Mouse (Mus musculus): ENCODE results near the gene Gal3st2.
"Not testable (repeated sequence)": the region's sequence is repeated elsewhere in the genome, so short reads cannot be mapped to it uniquely, and the experiment has no call there.

The Gal3st2 gene

GRCm38 (mm10) chr1:93861048-93861447 lies at the start of gene Gal3st2:
Gene Gal3st2, plus strand, starts transcription at chr1:93861306.
- not testable (repeated sequence) for DNase-seq

- no peak for DNase-seq
Measured at GRCm38 (mm10) chr1:93811495-93812039, 49.5 kb upstream of the Gal3st2 start.

GRCm38 (mm10) chr1:93817823-93818532 lies 43.1 kb upstream of the Gal3st2 start:
- DNase-seq = no peak

DNA sequence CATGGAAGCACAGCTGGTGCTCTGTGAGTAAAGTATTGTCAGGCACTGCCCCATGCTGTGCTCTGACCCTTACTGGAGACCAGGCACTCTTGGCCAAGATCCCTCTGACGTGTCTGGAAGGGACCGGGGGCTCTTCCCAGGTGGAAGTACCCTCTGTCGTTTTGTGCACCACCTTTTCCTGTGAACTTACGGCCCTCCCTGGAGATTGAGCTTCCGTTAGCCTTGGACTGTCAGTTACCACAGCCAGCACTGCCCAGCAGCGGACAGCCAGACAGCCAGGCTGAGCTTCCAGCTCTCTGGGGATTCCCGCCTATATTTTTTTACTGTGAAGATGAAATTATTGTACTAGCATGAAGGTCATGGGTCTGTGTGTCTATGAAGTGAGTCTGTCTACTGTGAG lies 42.4 kb upstream of the Gal3st2 start:
- DNase-seq = no peak

DNA sequence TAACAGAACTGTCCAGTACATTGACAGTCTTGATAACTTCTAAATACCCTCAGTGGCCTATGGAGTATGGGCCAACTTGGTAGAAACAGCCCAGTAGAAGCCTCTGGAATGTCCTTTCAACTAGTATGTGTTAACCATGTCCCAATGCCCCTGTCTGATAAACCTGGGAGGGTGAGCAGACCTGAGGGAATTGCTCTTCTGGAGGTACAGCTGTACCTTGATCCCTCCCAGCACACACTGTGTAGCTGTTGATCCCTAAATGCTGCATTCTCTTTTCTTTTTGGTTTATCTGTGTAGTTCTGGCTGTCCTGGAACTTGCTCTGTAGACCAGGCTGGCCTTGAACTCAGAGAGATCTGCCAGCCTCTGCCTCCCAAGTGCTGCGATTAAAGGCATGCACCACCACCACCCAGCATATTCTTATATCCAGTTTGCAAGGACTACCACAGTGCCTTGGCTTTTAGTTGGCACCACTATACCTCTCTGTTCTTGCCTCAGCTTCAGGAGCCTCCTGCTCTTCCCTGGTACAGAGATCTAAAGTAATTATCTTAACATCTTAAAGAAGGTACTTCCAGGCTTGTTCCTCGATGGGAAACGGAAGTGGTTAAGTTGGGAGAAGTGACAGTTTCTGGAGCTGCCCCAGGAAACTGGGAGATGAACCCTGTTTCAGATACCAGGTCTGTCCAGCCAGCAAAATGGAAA lies 37.2 kb upstream of the Gal3st2 start:
- no peak for DNase-seq

- DNase-seq = peak; percentile 36
Measured at GRCm38 (mm10) chr1:93824609-93825008, 36.5 kb upstream of the Gal3st2 start, which contains the start of gene D2hgdh. Gene D2hgdh, plus strand, starts transcription at chr1:93824909.

DNA sequence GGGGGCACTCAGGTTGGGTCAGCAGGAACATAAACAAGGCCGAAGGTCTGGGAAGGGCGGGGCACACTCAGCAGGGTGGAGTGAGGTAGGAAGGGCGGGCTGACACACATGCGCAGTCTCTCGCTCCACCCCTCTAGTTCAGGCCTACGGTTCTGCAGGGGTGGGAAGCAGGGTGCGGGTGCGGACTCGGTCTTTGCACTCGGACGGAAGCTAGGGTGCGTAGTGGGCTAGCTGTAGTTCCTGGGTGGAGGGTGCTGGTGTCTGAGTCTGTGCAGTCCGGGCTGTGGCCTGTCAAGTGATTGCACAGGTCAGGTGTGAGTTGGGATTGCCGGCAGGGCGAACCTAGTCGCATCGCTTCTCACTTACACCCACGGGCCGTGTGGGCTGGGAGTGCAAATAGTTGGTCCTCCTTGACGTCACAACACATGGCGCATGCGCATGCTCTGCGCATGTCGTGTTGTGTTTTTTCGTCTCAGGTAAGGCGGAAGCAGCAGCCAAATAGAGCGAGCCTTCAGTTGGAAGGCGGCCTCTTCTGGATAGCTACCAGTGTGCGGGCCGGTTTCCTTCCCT lies 35.9 kb upstream of the Gal3st2 start:
- peak; percentile 95 for DNase-seq

- DNase-seq = peak; percentile 42
Measured at GRCm38 (mm10) chr1:93825771-93826539, 35.2 kb upstream of the Gal3st2 start.

DNA sequence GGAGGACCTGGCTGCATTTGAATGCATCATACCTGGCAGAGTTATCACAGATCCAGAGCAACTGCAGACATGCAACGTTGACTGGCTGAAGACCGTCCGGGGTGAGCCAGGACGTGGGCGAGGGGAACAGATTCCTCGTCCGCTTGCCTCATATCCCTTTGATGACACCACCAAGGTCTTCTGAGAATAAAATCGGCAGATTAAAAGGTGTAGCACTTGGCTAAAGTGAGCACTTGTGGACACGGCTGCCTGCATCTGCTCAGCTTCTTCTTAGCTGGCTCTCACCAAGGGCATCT lies 34.6 kb upstream of the Gal3st2 start:
- DNase-seq = no peak

GRCm38 (mm10) chr1:93832754-93833360 lies 28.2 kb upstream of the Gal3st2 start:
- peak; percentile 17 for DNase-seq

GRCm38 (mm10) chr1:93834671-93835150 lies 26.4 kb upstream of the Gal3st2 start:
- DNase-seq = no peak

DNA sequence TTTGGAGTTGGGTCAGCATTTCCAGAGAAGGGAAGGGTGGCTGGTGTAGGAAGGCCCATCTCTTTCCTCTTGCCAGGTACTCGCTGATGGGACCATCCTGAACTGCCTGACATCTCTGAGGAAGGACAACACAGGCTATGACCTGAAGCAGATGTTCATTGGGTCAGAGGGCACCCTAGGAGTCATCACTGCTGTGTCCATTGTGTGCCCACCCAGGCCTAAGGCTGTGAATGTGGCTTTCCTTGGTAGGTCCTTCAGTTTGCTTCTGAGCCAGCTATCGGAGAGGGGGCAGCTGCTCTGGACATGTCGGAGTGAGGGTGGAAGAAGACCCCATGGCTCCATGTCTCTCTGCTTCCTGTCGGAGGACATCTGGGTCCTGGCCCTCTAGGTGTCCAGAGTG lies 25.9 kb upstream of the Gal3st2 start:
- no peak for DNase-seq

DNA sequence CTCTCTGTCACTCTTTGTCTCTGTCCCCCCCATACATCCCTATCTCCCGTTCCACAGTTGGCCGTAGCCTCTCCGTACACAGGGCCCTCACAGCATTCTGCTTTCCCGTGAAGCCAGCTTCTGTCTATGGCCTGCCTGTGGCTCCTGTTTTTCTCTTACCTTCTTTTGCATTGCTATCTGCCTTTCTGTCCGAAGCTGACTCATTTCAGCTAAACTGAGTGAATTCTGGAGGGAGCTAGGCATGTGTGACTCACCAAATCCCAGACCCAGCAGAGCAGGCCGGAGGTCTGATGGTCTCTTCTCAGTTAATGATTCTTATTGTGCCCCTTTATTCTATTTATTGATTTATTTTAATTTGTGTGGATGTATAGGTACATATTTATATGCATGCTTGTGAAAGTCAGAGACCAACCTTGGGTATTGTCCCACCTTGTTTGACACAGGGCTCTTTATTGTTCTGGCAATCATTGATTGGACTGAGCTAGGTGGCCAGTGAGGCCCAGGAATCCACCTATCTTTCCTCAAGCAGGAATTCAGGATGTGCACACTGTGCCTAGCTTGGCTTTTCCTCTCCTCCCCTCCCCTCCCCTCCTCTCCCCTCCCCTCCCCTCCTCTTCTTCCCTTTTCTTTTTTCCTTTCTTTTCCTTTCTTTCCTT lies 25.1 kb upstream of the Gal3st2 start:
- no peak for DNase-seq

GRCm38 (mm10) chr1:93836532-93836913 lies 24.6 kb upstream of the Gal3st2 start:
- no peak for DNase-seq

DNA sequence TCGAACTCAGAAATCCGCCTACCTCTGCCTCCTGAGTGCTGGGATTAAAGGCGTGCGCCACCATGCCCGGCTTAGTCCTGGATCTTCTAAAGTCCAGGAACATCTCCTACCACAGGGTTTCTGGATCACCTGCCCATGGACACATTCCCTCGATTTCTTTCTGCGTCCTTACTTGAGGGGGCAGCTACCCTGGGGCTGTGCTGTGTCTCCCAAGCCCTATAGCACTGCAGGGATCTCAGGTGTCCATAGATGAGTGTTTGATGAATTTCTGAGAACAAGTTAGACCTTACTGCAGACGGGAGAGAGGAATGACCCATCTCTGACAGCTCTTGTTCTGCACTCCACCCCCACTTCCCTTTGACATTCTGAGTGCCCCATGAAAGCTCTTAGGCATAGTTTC lies 23.8 kb upstream of the Gal3st2 start:
- DNase-seq = no peak

DNA sequence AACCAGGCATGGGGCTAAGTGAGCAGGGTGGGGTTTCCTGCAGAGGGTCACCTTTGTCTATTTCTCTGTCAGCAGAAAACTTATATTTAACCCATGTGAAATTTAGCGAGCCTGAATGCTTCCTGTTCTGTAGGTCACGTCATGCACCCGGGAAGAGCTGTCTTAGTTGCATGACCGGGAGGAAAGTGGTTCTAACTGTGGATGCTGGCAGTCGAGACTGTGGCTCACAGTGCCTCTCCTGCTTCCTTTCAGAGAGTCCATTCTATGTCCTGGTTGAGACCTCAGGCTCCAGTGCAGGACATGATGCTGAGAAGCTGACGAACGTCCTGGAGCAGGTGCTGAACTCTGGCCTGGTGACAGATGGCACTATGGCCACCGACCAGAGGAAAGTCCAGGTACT lies 22.5 kb upstream of the Gal3st2 start:
- not testable (repeated sequence) for DNase-seq

GRCm38 (mm10) chr1:93845766-93846366 lies 15.2 kb upstream of the Gal3st2 start:
- DNase-seq = not testable (repeated sequence)

DNA sequence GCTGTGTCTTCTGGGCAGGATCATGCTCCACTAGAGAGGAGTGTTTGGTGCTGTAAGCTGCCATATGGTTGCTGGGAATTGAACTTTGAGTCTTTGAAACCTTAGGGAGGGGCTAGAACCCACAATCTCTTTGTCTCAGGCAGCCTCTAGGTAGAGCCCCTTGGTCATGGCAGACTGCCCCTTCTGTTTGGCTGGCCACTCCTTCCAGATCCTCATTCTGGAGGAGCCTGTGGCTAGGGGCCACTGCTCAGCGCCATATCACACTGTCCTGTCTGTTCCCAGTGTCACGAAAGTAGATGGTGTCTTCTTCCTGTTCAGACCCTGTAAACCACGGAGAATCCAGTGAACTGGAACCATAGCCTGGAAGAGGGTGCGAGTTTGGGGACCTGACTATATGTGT lies 5.3 kb upstream of the Gal3st2 start:
- not testable (repeated sequence) for DNase-seq

- DNase-seq = no peak
Measured at GRCm38 (mm10) chr1:93857370-93857769, 3.7 kb upstream of the Gal3st2 start.

DNA sequence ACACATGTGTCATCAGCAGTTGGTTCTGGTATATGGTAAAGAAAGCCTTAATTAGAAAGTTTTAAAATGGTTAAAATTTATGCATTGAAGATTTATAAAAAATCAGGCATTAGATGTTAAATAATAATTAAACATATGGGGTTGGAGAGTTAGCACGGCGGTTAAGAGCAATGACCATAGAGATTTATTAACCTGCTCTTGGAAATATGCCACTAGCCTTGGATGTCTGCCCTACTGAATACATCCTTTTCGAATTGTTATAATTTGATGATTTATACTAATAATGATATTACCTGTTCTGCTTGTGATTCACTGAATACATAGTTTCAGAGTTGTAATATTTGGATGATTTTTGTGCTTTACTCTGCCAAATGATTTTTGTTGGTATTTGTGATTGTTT lies 3.1 kb upstream of the Gal3st2 start:
- DNase-seq = no peak

- no peak for DNase-seq
Measured at GRCm38 (mm10) chr1:93859619-93860018, 1.5 kb upstream of the Gal3st2 start.
